Mouse (Mus musculus) lung, adult 2 months (tissue): ENCODE measurements around the gene Sprr2a3.
"Not testable (repeated sequence)": the region's sequence is repeated elsewhere in the genome, so short reads cannot be mapped to it uniquely, and the experiment has no call there.

Source experiments
- CTCF ChIP-seq: fragments of 200-500 bp; IDR thresholded peaks from 2 replicates; pipeline ENCODE4 v1.5.1; 2011; ENCODE audit warnings: mild to moderate bottlenecking, low read length, control low read depth; ENCODE audit not compliant: insufficient read depth
- POLR2A ChIP-seq: fragments of 200-500 bp; IDR thresholded peaks from 2 replicates; pipeline ENCODE4 v1.6.1; 2011; ENCODE audit warnings: low read depth, mild to moderate bottlenecking, control low read depth, low read length, borderline replicate concordance; ENCODE audit errors: extremely low read depth

DNA sequence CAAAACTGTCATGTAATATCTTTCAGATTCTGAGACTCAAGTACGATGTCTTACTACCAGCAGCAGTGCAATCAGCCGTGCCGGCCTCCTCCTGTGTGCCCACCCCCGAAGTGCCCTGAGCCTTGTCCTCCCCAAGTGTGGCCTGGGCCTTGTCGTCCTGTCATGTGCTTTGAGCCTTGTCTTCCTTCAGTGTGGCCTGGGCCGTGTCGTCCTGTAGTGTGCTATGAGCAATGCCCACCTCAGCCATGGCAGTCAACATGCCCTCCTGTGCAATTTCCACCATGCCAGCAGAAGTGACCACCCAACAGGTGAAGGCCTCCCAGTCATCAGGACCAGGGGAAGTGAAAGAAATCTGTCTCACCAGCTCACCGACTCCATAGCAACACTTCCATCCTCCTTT is 31.4 kb upstream of the Sprr2a3 start:
- TF ChIP-seq POLR2A, CTCF: not testable (repeated sequence)
